Mouse (Mus musculus): ENCODE measurements around the gene Syt12.

GRCm38 (mm10) chr19:4451965-4452364 lies 25.3 kb downstream of the Syt12 start:
- TF ChIP-seq CTCF (IDR thresholded peaks at IDR 0.05; ENCODE audit: insufficient read depth, low read depth, low read length) (no peak), POLR2A (IDR thresholded peaks at IDR 0.05; ENCODE audit: insufficient read depth, low read depth, low read length) (no peak)
